Mouse (Mus musculus) kidney, adult 9 months (tissue): ENCODE results near the gene Ecm2.

Experiments
- DNase-seq: peaks from one replicate; pipeline ENCODE4 v3.0.0; 2022

Gene Ecm2

DNA sequence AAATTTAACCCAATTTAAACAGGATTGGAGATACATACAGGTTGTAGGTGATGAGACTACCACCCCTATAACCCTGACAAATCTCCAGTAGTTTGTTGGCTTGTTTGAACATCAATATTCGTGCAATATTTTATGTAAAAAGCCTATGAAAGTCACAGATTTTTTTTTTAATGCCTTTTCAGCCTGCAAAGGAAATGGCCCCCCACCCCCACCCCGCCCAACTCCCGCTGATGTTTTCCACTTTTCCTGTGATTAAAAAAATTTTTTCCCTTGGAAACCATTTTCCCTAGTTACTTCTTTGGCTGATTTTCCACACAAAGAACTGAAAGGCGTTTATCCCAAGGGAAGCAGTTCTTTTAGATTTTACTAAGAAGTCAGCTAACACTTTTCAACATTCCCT, at the start of gene Ecm2:
Ecm2 (plus strand) TSS at position 301 of the 400 bp plus-strand sequence.
- no peak for DNase-seq

DNA sequence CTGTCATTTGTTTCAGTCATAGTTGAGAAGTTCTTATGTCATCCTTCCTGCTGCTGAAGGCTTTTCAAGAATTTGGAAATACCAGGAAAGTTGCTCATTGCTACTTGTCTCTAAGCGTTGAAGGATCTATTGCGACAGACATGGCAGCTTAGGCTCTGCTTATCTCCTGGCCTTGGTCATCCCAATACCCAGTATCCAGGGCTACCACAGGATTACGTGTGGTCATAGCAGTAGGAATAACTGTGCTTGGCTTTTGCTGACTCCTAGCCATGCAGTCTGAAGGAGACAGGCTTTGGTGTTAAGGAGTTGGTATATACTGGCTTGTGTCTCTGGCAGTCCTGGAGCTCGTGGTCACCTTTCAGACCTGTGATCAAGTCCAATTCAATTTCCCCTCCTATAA, 44.3 kb upstream of the Ecm2 start:
- DNase-seq, result no peak

DNA sequence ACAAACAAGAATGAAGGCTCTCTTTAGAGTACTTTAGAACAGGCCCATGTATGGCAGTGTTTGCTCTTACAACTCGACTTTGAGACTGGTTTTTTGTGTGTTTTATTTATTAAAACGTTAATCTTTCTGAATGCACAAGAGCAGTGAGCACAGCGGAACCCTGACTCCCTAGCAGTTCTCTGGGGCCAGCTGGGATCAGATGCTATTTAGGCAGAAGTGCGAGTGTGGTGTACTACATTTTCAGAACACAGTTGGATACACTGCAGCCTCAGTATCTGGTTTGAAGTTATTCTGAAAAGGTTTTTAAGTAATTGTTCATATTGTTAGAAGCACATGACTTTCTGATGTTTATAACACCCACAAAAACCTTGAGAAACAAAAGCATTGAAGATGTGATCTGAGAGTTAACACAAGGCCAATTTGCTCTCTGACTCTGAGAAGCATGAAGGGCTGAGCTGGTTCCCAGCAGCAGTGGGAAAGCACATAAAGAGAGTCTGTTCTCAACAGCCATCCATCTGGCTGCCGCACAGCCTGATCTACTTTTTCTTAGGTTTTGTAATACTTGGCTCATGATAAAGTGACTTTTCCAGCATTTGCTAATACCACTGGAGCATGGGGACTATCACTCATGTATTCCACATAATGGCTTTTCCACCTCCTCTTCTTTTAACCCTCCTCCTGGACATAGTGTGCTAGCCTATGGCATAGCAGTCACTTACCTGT, 43.8 kb upstream of the Ecm2 start:
- DNase-seq, result no peak

DNA sequence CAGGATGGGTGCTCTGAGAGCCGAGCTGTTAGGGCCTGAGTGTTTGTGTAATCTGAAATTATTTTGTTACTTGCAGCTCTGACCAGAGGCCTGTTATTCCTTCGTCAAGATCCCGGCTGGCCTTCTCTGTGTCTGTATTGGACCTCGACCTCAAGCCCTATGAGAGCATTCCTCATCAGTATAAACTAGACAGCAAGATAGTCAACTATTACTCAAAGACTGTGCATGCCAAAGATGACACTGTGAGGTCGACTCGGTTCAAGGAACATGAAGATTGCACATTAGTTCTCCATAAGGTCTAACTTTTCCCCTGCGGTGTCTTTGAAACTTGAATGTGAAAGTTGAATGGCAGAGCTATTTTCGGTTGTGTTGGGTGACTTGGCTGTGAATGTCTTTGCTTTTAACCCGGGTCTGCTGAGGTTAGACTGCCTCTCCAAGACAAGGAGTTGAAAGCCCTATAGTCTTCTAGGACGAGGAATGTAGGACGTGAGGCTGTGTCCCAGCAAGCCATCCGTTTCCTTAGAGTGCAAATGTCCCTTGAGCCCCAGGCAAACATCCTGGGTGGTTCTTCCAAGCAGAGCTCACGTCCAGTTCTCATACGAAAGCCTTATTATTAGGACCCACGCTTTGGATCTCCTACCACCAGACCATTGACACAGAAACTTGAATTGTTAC, 43.0 kb upstream of the Ecm2 start:
- peak; percentile 92 for DNase-seq

DNA sequence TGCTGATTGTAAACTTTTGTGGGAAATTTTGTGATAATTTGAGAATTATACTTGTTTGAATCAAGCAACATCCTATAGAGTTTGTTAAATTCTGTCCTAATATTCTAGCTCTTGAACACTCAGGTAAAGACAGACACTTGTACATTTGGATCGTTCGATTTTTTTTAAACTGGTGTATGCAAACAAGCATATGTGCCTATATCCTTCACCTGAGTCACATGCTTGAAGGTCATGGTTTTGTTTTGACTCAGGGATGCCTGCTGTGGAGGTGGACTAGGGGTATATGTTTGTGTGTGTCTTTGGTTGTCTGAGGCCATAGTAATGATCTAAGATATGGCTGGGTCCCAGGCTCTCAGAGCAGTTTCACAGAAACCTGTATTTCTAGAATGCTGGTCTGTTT, 41.7 kb upstream of the Ecm2 start:
- DNase-seq, result no peak

DNA sequence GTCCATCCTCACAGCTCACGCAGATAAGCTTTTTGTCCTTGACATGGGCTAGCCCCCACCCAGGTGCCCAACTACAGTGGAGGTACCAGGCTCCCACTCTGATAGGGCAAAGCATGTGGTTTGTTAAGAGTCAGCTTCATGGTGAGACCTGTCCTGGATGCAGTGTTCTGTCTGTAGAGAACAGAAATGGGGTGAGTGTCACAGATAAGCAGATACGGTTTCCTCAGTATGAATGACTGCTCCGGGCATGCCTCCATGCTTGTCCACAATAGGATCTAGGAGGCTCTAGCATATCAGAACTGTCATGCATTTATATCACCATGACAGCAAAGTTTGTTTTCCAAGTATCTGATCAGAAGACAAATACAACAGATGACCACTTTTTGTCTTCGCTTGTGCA, 38.7 kb upstream of the Ecm2 start:
- no peak for DNase-seq

DNA sequence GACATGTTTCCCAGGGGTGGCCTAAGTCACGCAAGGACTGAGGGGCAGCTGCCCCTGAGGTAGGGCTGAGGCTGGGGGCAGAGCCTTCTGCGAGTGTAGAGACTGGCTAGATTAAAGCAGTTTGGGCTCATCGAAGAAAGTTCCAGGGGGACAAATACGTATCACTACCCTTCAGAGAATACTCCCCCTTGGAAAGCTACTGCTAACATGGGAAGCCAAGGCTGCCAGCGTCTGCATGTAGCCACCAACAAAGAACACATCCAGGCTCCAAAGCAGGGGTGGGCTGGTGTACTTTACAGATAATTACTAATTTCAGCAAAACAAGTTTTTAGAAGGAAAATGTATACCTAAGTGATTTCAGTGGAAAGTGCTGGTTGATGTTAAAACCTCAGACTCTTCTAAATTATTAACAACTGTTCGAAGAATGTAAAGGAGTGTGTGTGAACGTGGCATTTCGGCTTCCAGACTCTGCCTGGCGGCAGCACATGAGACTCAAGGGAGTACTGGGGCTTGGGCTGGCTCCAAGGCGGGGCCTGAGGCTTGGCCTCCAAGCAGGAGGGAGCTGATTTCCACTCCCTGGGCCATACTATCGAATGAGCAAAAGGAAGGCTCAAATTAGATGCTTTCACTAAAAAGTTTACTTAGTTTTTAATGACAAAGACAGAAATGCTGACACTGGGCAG, 38.1 kb upstream of the Ecm2 start:
- no peak for DNase-seq

DNA sequence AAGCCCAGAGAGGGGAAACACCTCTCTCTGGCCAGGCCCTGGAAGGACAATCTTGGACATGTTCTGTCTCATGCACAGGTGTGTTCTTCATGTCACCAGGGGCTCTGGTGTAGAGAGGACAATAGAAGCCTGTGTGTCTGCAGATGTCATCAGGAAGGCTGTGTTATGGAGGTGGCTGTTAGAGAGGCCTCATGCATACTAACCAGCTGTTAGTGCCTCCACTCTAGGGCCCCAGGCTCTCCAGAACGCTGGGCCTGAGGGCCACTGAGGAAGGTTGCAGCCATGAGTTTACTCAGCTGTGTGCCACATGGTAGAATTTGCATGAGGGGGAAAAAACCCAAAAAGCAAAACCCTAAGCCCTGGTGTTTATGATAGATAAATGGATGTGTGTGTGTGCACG, 37.0 kb upstream of the Ecm2 start:
- no peak for DNase-seq

DNA sequence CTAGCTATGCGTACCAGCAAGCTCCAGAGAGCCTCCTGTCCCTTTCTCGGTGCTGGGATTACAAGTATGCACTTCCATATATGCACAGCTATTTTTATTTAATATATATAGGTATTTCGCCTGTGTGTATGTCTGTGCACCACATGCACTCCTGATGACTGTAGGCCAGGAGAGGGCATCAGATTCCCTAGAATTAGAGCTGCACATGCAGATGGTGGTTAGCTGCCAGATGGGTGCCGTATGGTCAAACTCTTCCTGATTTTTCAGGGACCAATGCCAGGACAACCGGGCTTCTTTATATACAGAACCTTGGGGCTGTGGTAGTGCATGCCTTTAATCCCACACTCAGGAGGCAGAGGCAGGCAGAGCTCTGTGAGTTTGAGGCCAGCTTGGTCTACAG, 35.6 kb upstream of the Ecm2 start:
- no peak for DNase-seq

DNA sequence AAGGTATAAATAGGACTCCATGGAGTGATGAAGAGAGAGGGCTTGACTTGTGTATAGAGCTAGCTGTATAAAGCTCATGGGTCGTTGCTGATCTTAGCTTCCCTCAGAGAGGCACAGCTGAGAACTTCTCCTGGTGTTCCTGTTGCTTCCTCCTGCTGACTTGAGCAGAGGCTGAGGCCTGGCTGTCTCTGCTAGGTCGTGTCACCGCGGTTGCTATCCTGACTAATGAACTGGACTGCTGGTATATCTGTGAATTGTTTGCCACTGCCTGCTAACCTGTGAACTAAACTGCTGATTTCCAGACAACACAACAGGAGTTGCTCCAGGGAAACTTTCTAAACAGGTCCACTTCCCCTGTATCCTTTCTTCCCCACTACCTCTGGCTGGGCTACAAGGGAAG, 34.3 kb upstream of the Ecm2 start:
- no peak for DNase-seq

DNA sequence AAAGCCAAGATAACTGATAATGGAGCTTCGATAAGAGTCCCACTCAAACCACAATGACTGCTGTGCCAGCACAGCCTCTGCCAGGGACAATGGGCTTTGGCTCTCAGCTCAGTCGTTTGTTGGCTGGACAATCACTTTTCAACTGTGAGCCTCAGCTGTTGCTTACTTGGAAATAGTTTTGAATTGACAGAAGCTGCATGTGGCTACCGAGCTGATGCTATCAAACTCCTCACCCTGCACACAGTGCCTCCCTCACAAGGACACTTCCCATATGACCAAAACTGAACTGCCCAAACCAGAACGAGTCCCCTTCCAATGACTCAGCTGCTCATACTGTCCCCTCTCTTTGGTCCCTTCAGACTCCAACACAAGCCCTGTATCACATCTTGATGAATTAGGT, 33.8 kb upstream of the Ecm2 start:
- no peak for DNase-seq

DNA sequence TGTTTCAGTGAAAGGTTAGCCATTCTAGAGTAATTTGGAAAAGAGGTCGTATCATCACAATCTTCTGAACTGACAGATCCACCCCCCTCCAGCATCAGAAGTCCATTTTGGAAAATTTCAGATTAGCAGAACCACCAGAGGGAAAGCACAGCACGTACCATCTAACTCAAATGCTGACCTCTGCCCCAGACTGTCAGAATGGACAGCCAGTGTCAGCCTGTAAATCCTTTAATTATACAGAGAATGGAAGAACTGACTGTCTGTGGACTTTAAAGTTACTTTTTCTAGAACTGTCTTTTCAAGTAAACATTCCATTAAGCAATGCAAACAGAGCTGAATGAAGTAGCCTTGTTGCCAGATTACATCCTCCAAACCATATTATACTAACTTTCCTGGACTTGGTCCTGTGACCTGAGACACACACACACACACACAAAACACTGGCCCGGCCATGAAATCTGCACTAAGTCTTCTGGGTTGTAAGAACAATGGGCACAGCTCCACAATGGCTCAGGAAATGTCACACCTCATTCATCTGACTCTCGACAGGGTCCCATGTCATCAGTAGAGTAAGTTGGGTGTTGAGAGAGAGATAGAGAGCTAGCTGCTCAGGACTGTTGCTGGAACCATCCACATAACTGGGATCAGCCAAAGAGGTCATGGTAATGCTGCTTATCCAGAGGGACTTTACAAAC, 32.5 kb upstream of the Ecm2 start:
- no peak for DNase-seq

DNA sequence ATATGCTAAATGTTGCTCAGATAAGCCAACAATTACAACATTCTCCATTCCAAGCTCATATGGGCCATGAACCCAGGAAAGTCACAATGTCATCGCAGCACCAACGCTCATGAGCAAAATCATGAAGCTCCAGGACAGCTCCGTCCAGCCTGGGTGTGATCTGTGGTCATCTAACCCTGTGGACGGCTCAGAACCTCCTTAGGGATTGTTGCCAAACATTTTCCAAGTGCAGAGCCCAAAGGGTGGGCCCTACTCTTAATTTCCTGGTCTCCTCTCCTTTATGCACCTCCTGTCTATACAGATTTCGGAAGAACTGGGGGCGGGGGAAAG, 32.0 kb upstream of the Ecm2 start:
- DNase-seq, result no peak

DNA sequence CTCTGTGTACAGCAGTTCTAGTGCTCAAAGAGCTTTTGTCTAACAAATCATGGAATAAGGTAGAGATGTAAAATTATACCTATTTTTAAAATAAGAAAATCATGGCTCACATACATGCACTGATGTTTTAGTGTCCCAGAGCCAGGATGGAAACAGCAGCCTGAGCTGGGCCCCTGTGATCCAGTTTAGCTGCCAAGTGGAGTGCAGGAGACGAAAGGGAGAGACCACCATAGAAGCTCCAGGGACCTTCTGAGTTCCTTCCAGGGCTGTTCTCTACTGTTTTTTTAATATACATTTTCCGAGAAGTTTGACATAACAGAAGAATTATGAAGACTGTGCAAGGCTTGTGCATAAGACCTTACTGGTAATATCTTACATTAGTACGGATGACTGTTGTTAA, 26.7 kb upstream of the Ecm2 start:
- no peak for DNase-seq

DNA sequence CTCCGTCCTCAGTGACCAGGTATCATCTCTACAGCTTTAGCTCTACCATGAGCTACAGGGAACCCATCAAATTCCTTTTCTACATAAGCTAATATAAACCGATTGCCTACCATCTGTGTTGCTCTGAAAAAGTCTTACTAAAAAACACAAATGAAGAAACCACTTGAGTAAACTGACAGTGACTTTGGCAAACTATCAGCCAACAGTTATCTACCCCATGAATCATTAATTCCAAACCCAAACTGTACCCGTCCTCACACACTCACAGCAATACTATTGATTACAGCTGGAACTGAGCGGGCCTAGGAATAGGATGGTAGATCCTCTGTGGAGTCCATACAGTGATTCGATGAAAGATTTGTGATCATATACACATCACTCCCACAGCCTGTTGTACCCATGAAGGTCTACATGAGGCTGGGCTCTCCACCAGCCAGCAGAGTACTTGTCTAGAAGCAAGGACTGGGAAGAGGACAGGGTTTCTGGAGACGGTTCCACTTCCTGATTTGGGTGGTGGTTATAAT, 25.7 kb upstream of the Ecm2 start:
- no peak for DNase-seq

DNA sequence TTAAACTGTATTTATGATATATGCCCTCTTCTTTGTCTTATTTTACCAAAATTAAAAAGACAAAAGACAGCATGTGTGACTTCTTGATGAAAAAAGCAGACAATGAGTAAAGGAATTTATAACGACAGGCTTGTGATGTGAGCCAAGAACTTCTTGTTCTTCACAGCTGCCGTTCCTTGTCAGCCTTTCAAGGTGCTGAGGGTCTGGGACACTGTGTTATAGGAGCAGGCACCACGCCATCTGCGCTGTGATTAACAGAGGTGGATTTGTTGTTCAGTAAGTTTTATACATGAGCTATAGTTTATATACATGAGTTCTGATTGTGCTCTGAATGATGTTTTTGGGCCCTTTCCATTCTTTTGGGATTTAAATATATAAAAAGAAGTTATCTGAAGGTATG, 25.2 kb upstream of the Ecm2 start:
- DNase-seq, result no peak

DNA sequence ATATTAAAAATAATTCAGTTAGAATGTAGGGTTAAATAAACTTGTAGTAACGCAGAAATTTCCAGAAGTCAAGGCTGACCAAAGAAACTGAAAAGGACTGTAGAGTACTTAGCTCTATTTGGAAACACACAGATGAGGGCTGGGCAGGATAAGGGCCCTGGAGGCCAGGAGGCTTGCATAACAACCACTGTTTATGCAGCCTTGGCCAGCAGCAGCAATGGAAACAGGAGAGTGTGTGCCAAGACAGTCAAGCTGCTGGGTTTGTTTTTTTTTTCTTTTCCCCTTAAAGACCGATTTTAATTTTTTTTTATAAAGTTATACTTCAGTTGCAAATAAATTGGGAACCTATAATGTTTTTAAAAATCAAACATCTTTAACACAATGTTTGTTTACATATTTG, 24.6 kb upstream of the Ecm2 start:
- DNase-seq, result peak; percentile 79

DNA sequence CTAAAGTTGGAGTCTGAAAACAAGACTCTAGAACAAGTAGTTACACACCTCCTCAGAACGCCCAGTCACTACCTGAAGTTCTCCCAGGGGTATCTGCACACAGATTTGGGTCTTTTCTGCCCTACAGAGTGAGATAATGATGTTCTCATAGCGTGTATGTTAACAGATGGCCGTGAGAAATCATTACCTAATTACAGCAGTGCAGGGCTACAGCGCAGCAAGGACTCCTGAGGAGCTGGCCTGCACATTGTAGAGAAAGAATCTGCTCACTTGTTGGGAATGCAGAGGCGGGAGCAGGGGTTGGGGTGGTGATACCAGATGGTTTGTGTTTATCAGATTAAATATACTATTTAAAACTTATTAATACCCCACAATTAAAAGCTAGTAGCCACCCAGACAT, 24.1 kb upstream of the Ecm2 start:
- no peak for DNase-seq

DNA sequence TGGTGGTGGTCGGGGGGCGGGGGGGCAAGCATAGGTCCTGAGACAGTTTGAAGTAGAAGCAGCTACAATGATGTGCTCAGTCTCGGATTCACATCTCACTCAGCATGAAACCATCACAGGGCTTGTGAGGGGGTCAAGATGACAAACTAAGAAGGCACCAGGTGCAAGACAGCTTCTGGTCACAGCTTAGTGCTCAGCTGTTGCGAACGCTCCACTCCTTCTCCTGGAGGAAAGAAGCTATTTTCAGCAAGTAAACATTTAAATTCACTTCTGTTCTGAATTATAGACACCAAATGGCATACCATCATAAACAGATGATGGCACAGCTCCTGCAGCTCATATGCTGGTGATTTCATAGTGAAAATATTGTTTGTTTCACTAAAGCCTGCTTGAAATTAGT, 19.2 kb upstream of the Ecm2 start:
- no peak for DNase-seq

DNA sequence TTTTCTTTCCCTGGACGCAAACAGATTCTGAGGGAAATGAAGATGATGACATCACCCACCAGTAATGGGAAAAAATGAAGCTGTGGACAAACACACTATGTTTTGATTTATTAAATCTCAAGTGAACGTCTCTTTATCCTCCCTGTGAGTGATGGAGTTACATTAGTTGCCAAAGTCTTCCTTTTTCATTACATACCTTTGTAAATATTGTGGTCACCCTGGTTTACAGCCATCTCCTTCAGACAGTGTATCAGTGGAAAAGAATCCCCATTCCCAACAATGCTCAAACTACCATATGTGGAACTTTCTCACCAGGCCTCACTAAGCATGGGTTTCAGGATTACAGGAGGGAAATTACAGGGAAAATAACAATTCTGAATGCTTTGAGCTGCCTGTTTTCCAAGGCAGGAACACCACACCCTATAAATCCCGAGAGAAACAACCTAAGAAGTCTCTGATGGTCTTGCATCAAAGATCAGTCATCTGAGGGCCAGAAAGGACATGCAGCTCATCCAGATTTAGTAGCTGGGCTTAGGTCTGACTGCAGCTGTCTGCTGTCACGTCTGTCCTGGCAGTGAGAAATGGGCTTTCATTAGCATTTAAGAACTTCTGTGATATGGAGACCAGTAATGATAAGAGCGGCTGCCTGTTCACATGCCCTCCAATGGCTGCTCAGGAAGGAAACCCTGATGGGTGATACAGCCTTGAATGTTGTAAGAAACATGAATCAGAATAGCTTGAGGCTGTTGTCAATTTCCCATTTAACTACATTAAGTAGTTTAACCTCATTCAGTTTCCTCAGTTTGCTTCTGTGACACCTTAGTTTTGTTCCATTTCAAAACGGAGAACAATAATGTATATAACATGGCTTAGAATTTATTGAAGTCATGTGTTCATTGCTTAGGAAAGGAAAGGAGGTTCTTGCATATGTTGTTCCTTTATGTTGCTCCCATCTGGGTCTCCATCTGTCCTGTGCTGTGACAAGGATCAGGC, 11.9 kb upstream of the Ecm2 start, which contains the start of gene Tes3-ps:
Tes3-ps (plus strand) TSS at position 943 of the 993 bp plus-strand sequence.
- no peak for DNase-seq

DNA sequence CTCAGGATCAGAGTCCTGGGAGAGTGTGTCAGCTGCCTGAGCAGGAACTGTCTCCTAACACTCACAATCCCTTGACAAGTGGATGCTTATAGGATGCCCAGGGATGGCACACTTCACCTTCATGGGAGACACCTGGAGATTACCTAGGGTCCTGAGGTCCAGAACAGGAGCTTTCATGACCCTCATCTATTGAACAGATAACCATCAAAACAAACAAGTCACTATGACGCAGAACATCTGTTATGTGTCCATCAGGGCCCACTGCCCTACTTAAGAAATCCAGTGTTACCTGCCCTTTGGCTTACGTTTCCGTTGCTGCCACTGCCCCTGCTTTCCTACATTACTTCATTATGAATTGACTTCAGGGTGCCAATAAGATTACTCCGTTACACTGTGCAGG, 1.2 kb downstream of the Ecm2 start:
- no peak for DNase-seq

DNA sequence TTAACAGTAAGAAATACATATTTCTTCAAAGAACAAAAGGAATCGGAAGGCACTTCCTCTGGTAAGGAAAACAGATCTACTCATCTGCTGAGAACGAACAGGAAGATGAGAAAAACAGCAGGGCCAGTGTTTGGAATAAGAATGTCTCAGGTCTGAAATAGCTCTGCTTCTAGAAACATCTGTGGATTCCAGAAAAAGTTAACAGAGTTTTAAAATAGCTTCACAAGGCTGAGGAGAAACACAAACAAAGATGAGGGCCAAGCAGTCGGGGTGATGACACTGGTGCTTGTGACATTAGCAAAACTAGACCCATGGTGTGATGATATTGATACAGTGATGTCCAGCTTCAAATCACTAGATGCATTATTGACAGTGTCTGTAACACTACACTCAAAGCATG, 2.6 kb downstream of the Ecm2 start:
- DNase-seq, result no peak
